Mouse (Mus musculus): ENCODE data around the gene Arl2. TPM values are rescaled to one million over a fixed set of nuclear protein-coding genes. Genes with fewer than 3 reads are reported as not detected.

The Arl2 gene
- polyA plus RNA-seq, 1 experiment from 2014 or later: 80.5 TPM

DNA sequence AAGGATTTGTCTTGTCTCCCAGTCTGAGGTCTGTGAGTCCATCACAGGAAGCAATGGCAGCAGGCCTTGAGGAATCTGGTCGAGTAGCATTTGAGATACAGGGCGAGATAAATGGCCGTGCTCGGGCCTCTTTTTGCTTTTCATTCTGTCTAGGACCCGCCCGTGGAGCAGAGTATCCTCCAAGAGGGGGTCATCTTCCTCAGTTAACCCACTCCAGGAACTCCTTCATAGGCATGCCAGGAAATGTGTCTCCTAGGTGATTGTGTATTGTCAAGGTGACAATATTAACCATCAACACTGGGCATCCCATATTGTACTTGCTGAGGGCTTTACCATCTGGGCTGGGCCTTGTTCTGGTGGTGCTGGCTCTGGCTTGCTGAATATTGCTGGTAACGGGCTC is 47.2 kb downstream of the Arl2 start, which contains the start of gene AC131692.1:
AC131692.1 (plus strand) TSS at position 301 of the 400 bp plus-strand sequence.
- Histone ChIP-seq H3K9ac (no peak within 1 kb of the TSS), H3K4me2 (no peak within 1 kb of the TSS), H3K36me3 (replicated peaks) (peaks cover 64% of the 10 kb centered on the region), H3K4me3 (replicated peaks) (no peak within 1 kb of the TSS), H3K27me3 (no peaks in the 10 kb centered on the region), H3K9me3 (no peaks in the 10 kb centered on the region), H3K27ac (no peak within 1 kb of the TSS), H3K4me1 (no peaks in the 10 kb centered on the region)
- WGBS: 92% methylated on average over 7 of the region's 7 CpGs
- ATAC-seq (ENCODE audit: low FRiP score): no peak

DNA sequence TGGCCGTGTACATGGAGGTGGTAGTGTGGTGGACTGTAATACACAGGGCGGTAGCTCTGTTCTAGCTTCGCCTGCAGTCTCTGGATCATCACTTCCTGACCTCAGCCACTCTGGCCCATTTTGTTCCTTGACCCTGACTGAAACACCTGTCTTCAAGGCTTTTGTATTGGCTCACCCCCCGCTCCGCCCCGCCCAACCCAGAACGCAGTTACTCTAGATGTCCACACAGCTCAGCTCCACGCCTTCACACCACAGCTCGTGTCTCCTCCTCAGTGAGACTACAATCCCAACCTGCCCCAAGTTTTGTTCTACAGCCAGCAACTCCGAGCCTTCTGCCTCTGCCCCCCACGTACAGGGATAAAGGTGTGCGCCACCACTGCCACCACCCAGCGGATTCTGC is 52.5 kb downstream of the Arl2 start:
- no peaks in the 10 kb centered on the region for H3K9me3 ChIP-seq
- no peak overlapping the region for H3K27ac ChIP-seq
- no peak overlapping the region for H3K4me2 ChIP-seq
- H3K9ac ChIP-seq: no peak overlapping the region
- H3K36me3 ChIP-seq (replicated peaks): peaks cover 54% of the 10 kb centered on the region
- no peak overlapping the region for H3K4me3 ChIP-seq (replicated peaks)
- 96% methylated on average over 13 of the region's 13 CpGs for WGBS
- no peak for ATAC-seq (ENCODE audit: low FRiP score)
- no peaks in the 10 kb centered on the region for H3K27me3 ChIP-seq
- H3K4me1 ChIP-seq: peaks cover 15% of the 10 kb centered on the region

DNA sequence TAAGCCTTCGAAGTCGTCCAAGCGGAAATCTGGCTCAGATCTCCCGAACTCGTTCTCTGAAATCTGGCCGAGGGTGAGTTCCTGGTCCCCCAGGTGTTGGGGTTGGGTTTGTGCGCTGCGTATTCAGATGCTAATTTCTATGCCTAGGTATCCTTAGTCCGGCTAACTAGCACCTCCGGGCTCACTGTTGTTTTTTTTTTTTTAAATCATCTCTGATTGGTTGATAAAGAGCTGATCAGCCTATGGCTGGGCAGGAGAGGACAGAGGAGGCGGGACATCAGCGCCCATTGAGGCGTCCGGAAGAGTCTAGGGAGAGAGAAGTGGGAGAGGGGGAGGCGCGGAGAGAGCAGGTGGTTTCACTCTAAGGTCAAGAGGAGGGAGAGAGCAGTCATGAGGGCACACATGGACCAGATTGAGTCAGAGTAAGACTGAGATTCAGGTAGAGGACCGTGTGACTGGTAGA is 55.9 kb downstream of the Arl2 start:
- Histone ChIP-seq H3K4me1 (peaks cover 19% of the 10 kb centered on the region), H3K9me3 (no peaks in the 10 kb centered on the region), H3K27me3 (no peaks in the 10 kb centered on the region), H3K27ac (peak overlapping the region; percentile 84), H3K4me2 (peak overlapping the region; percentile 80), H3K36me3 (replicated peaks) (peaks cover 53% of the 10 kb centered on the region), H3K9ac (peak overlapping the region; percentile 68), H3K4me3 (replicated peaks) (peak overlapping the region; percentile 73)
- 0% methylated on average over 17 of the region's 17 CpGs for WGBS
- ATAC-seq (ENCODE audit: low FRiP score): peak; percentile 88

DNA sequence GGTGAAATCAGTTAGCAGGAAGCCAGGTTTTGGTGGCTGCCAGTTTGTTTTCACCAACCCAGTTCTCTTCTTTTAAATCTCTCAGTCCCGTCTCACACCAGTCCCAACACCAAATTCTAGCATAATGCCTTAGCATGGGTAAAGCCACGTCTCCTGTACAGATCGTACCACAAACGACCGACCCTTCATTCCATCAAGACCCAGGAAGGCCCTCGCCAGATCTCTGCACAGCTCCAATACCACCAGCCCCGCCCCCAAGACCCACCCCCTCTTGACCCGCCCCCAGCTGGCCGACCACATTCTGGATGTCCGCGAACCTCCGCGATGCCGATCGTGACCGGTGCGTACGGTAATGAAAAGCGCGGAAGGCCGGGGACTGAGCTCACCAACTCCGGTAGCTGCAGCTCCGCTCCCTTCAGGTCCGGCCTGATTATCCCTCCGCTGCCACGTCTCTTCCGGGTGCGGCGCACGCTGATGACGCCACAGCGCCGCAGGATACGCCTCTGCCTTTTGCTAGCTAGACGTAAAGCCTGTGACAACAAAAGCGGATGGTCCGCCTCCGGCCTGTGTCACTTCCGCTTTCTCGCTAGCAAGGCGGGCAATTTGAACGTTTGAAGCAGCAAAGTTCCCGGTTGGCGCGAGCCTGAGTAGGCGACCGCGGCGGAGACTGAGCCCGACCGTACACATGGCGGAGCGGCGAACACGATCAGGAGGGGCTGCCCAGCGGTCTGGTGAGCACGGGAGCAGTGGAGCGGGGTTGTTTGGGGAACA is 56.7 kb downstream of the Arl2 start, which contains the start of the genes Zfpl1 and Cdca5:
Zfpl1 (minus strand) TSS at position 479 of the 771 bp plus-strand sequence.
Cdca5 (plus strand) TSS at position 506 of the 771 bp plus-strand sequence.
- Histone ChIP-seq H3K27me3 (no peaks in the 10 kb centered on the region), H3K9me3 (no peaks in the 10 kb centered on the region), H3K27ac (peak within 1 kb of the TSS; percentile 84), H3K4me1 (peaks cover 19% of the 10 kb centered on the region), H3K4me3 (replicated peaks) (peak within 1 kb of the TSS; percentile 73), H3K36me3 (replicated peaks) (peaks cover 53% of the 10 kb centered on the region), H3K9ac (peak within 1 kb of the TSS; percentile 68), H3K4me2 (peak within 1 kb of the TSS; percentile 80)
- WGBS: under 1% methylated on average over 58 of the region's 58 CpGs
- ATAC-seq (ENCODE audit: low FRiP score): peak; percentile 92

Other genes starting within 250 kb of the Arl2 start
- 11.1 and 12.8 TPM in 2 replicates for gene Tigd3, start 247.4 kb downstream of the Arl2 start, polyA plus RNA-seq (2016; fragmentation: Nextera tagmentation; extraction: Ambion mirVana)
- gene Dpf2, start 228.5 kb downstream of the Arl2 start, polyA plus RNA-seq (2016; fragmentation: Nextera tagmentation; extraction: Ambion mirVana): 184 and 203 TPM in 2 replicates
- 2.2 TPM in 2 replicates for gene Cdc42ep2, start 216.7 kb downstream of the Arl2 start, polyA plus RNA-seq (2016; fragmentation: Nextera tagmentation; extraction: Ambion mirVana)
- gene Pola2, start 177.3 kb downstream of the Arl2 start, polyA plus RNA-seq (2016; fragmentation: Nextera tagmentation; extraction: Ambion mirVana): 76.8 and 80.4 TPM in 2 replicates
- not detected in 2 replicates for gene Slc22a20, start 155.4 kb downstream of the Arl2 start, polyA plus RNA-seq (2016; fragmentation: Nextera tagmentation; extraction: Ambion mirVana)
- gene Capn1, start 125.7 kb downstream of the Arl2 start, polyA plus RNA-seq (2016; fragmentation: Nextera tagmentation; extraction: Ambion mirVana): 2.0 and 3.2 TPM in 2 replicates
- 26.4 and 31.3 TPM in 2 replicates for gene Syvn1, start 95.0 kb downstream of the Arl2 start, polyA plus RNA-seq (2016; fragmentation: Nextera tagmentation; extraction: Ambion mirVana)
- 74.7 and 76.7 TPM in 2 replicates for gene Mrpl49, start 83.8 kb downstream of the Arl2 start, polyA plus RNA-seq (2016; fragmentation: Nextera tagmentation; extraction: Ambion mirVana)
- gene Fau, start 83.7 kb downstream of the Arl2 start, polyA plus RNA-seq (2016; fragmentation: Nextera tagmentation; extraction: Ambion mirVana): 652 and 668 TPM in 2 replicates
- 30.8 and 35.4 TPM in 2 replicates for gene Znhit2, start 80.4 kb downstream of the Arl2 start, polyA plus RNA-seq (2016; fragmentation: Nextera tagmentation; extraction: Ambion mirVana)
- 31.7 and 32.8 TPM in 2 replicates for gene Tm7sf2, start 73.2 kb downstream of the Arl2 start, polyA plus RNA-seq (2016; fragmentation: Nextera tagmentation; extraction: Ambion mirVana)
- gene Vps51, start 64.3 kb downstream of the Arl2 start, polyA plus RNA-seq (2016; fragmentation: Nextera tagmentation; extraction: Ambion mirVana): 66.0 and 70.8 TPM in 2 replicates
- not detected in 2 replicates for gene Tmem262, start 61.5 kb downstream of the Arl2 start, polyA plus RNA-seq (2016; fragmentation: Nextera tagmentation; extraction: Ambion mirVana)
- gene Gm28374, start 59.3 kb downstream of the Arl2 start, polyA plus RNA-seq (2016; fragmentation: Nextera tagmentation; extraction: Ambion mirVana): 2.0 and 2.4 TPM in 2 replicates
- gene Zfpl1, start 56.6 kb downstream of the Arl2 start, polyA plus RNA-seq (2016; fragmentation: Nextera tagmentation; extraction: Ambion mirVana): 66.1 and 74.9 TPM in 2 replicates
- gene Cdca5, start 56.6 kb downstream of the Arl2 start, polyA plus RNA-seq (2016; fragmentation: Nextera tagmentation; extraction: Ambion mirVana): 54.5 and 57.4 TPM in 2 replicates
- 0.42 and 0.62 TPM in 2 replicates for gene AC131692.1, start 47.1 kb downstream of the Arl2 start, polyA plus RNA-seq (2016; fragmentation: Nextera tagmentation; extraction: Ambion mirVana)
- 0.81 and 1.2 TPM in 2 replicates for gene Naaladl1, start 35.8 kb downstream of the Arl2 start, polyA plus RNA-seq (2016; fragmentation: Nextera tagmentation; extraction: Ambion mirVana)
- gene Sac3d1, start 22.9 kb downstream of the Arl2 start, polyA plus RNA-seq (2016; fragmentation: Nextera tagmentation; extraction: Ambion mirVana): 55.2 and 56.6 TPM in 2 replicates
- gene Snx15, start 13.2 kb downstream of the Arl2 start, polyA plus RNA-seq (2016; fragmentation: Nextera tagmentation; extraction: Ambion mirVana): 24.6 and 26.0 TPM in 2 replicates
- gene Batf2, start 565 bp downstream of the Arl2 start, polyA plus RNA-seq (2016; fragmentation: Nextera tagmentation; extraction: Ambion mirVana): not detected in 2 replicates
- gene Majin, start 42.8 kb upstream of the Arl2 start, polyA plus RNA-seq (2016; fragmentation: Nextera tagmentation; extraction: Ambion mirVana): not detected in 2 replicates
- 0.70 and 0.91 TPM in 2 replicates for gene Gpha2, start 84.8 kb upstream of the Arl2 start, polyA plus RNA-seq (2016; fragmentation: Nextera tagmentation; extraction: Ambion mirVana)
- 51.8 and 52.4 TPM in 2 replicates for gene Ppp2r5b, start 94.3 kb upstream of the Arl2 start, polyA plus RNA-seq (2016; fragmentation: Nextera tagmentation; extraction: Ambion mirVana)
- 12.0 and 14.2 TPM in 2 replicates for gene Atg2a, start 100.1 kb upstream of the Arl2 start, polyA plus RNA-seq (2016; fragmentation: Nextera tagmentation; extraction: Ambion mirVana)
- 86.6 and 89.0 TPM in 2 replicates for gene Ehd1, start 135.2 kb upstream of the Arl2 start, polyA plus RNA-seq (2016; fragmentation: Nextera tagmentation; extraction: Ambion mirVana)
- gene Cdc42bpg, start 164.9 kb upstream of the Arl2 start, polyA plus RNA-seq (2016; fragmentation: Nextera tagmentation; extraction: Ambion mirVana): 0.36 and 0.38 TPM in 2 replicates
- 97.1 and 107 TPM in 2 replicates for gene Men1, start 193.4 kb upstream of the Arl2 start, polyA plus RNA-seq (2016; fragmentation: Nextera tagmentation; extraction: Ambion mirVana)
- 14.4 and 15.1 TPM in 2 replicates for gene Map4k2, start 199.6 kb upstream of the Arl2 start, polyA plus RNA-seq (2016; fragmentation: Nextera tagmentation; extraction: Ambion mirVana)
- 204 and 221 TPM in 2 replicates for gene Sf1, start 222.1 kb upstream of the Arl2 start, polyA plus RNA-seq (2016; fragmentation: Nextera tagmentation; extraction: Ambion mirVana)
- gene Pygm, start 242.9 kb upstream of the Arl2 start, polyA plus RNA-seq (2016; fragmentation: Nextera tagmentation; extraction: Ambion mirVana): 0.78 and 1.5 TPM in 2 replicates

Measured in forebrain, embryonic 12.5 days (tissue).